ENCODE assay signal across 16 mouse cellular contexts in the genomic region with DNA sequence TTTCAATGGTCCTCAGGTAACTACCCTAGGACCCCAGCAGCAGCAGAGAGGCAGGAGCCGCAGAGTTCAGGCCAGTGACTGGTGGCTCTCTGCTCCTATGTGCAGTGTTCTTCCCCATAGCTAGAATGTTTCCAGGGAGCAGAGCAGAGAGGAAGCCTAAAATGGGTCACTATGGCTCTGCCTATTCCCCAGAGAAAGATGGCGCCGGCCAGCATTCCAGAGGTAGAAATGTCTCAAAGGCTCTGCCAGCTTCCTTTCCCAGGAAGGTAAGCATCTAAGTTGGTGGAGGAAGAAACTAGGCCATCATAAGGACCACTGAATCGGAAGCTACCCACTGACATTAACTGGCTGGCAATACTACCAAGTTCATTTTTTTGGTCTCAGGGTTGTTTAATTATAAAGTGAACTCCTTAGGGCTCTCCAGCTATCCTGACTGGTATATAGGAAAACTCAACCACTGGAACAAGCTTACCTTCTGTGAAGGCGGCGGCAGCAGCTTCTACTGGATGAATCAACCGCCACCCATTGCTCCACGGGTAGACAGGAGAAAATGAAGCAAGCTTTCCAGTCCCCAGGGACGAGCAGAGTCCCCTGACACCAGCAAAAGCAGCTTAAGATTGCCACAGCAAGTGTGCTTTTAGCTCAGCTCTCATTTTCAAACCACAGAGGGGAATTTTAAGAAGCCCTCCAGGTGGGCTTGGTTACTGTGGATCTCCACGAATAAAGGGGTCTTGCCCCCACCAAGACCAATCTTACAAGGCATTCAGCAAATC. TPM values are rescaled to one million over a fixed set of nuclear protein-coding genes. Genes with fewer than 3 reads are reported as not detected.
DNase-seq lines count a peak whose midpoint lies in the region; ATAC-seq lines count a peak whose summit lies in the region.
"Had no signal": no experiment of that assay in that cellular context is flagged by ENCODE, and none has a peak within 500 bp of the region (broad histone marks: within the 10 kb centered on the region; RNA-seq: fewer than 3 reads in every experiment).

No protein-coding gene starts in this region.

- H3K36me3 ChIP-seq in hindbrain, embryonic 13.5 days = no peaks in the 10 kb centered on the region
- no peaks in the 10 kb centered on the region for H3K36me3 ChIP-seq in hindbrain, embryonic 11.5 days (ENCODE audit: control insufficient read depth, insufficient read depth, low read length)
- H3K36me3 ChIP-seq in neural tube, embryonic 13.5 days = no peaks in the 10 kb centered on the region

- H3K4me1 ChIP-seq in hindbrain, embryonic 13.5 days (replicated peaks) = peaks cover 84% of the 10 kb centered on the region
- peaks cover 2% of the 10 kb centered on the region; the same call in 1 of the 2 replicates for H3K4me1 ChIP-seq in hindbrain, embryonic 11.5 days (replicated peaks; ENCODE audit: control insufficient read depth, insufficient read depth, low read length)
- H3K4me1 ChIP-seq in neural tube, embryonic 13.5 days (replicated peaks) = peaks cover 88% of the 10 kb centered on the region

- H3K27me3 ChIP-seq in hindbrain, embryonic 13.5 days = no peaks in the 10 kb centered on the region
- no peaks in the 10 kb centered on the region for H3K27me3 ChIP-seq in hindbrain, embryonic 11.5 days (ENCODE audit: control insufficient read depth, insufficient read depth, low read length)
- H3K27me3 ChIP-seq in neural tube, embryonic 13.5 days = no peaks in the 10 kb centered on the region

- H3K4me3 ChIP-seq in hindbrain, embryonic 13.5 days = no peak overlapping the region
- no peak overlapping the region for H3K4me3 ChIP-seq in hindbrain, embryonic 11.5 days (ENCODE audit: low read depth, low read length)
- H3K4me3 ChIP-seq in neural tube, embryonic 13.5 days = no peak overlapping the region

- no peak overlapping the region for H3K4me2 ChIP-seq in hindbrain, embryonic 13.5 days
- H3K4me2 ChIP-seq in hindbrain, embryonic 11.5 days (replicated peaks; ENCODE audit: low read depth, low read length) = no peak overlapping the region
- H3K4me2 ChIP-seq in neural tube, embryonic 13.5 days = no peak overlapping the region

- H3K9me3 ChIP-seq in hindbrain, embryonic 13.5 days = no peaks in the 10 kb centered on the region
- H3K9me3 ChIP-seq in hindbrain, embryonic 11.5 days (ENCODE audit: control insufficient read depth, low read length) = no peaks in the 10 kb centered on the region
- H3K9me3 ChIP-seq in neural tube, embryonic 13.5 days = no peaks in the 10 kb centered on the region
- H3K9me3 ChIP-seq: G1E had no signal

- H3K9ac ChIP-seq in hindbrain, embryonic 13.5 days = peak overlapping the region; percentile 39; the same call in 1 of the 2 replicates
- no peak overlapping the region for H3K9ac ChIP-seq in hindbrain, embryonic 11.5 days (ENCODE audit: low read depth, low read length)
- H3K9ac ChIP-seq in neural tube, embryonic 13.5 days = 0 out of 2 replicates have a peak overlapping the region, but pooled peaks have one; percentile 26

- ATAC-seq in hindbrain, embryonic 13.5 days (ENCODE audit: low FRiP score) = no peak
- ATAC-seq in hindbrain, embryonic 11.5 days (ENCODE audit: low FRiP score) = no peak
- no peak for ATAC-seq in neural tube, embryonic 13.5 days (ENCODE audit: low read depth)
- no peak for ATAC-seq in erythroblast, adult 5-6 weeks (replicated peaks; ENCODE audit: low FRiP score, poor library complexity, severe bottlenecking)

- peak; percentile 60 for DNase-seq in adrenal gland, postnatal 14 days
- no peak for DNase-seq in adrenal gland, adult 18-20 months (ENCODE audit: low spot score in 2 of 2)
- no peak for DNase-seq in hindbrain, embryonic 11.5 days (ENCODE audit: low spot score)
- DNase-seq in neural tube, embryonic 10.5 days (ENCODE audit: extremely low spot score, low spot score) = no peak
- DNase-seq in left cerebral cortex, adult 11 months (ENCODE audit: low spot score) = no peak
- DNase-seq: cerebellum, adult 8-10 months; embryo, embryonic 11 days; kidney, adult 2 months; left cerebral cortex, postnatal 4 days had no signal

- H3K27ac ChIP-seq in hindbrain, embryonic 13.5 days = 0 out of 2 replicates have a peak overlapping the region, but pooled peaks have one; percentile 8
- no peak overlapping the region for H3K27ac ChIP-seq in hindbrain, embryonic 11.5 days (ENCODE audit: low read depth, low read length)
- H3K27ac ChIP-seq in neural tube, embryonic 13.5 days (replicated peaks) = peak overlapping the region; percentile 9; the same call in 1 of the 2 replicates

- 83% methylated on average over 10 of the region's 10 CpGs for WGBS in hindbrain, embryonic 13.5 days
- 85% methylated on average over 10 of the region's 10 CpGs for WGBS in hindbrain, embryonic 11.5 days
- WGBS in neural tube, embryonic 13.5 days = 84% methylated on average over 10 of the region's 10 CpGs

RNA-seq across cellular contexts. Expression of a gene that starts 4.7 kb away (rescaled TPM):
- total RNA-seq in adrenal gland, postnatal 14 days (2021) = 109 and 114 TPM in 2 replicates
- total RNA-seq in adrenal gland, adult 18-20 months (2021) = 100 to 1,000 TPM; 111 to 113 TPM
- 66.3 and 66.4 TPM in 2 replicates for polyA plus RNA-seq in hindbrain, embryonic 13.5 days (2015; fragmentation: Nextera tagmentation; extraction: Ambion mirVana)
- polyA plus RNA-seq in hindbrain, embryonic 11.5 days (2014; fragmentation: Nextera tagmentation; extraction: Ambion mirVana) = 36.1 and 51.4 TPM in 2 replicates
- 50.3 and 61.8 TPM in 2 replicates for polyA plus RNA-seq in neural tube, embryonic 13.5 days (2015; fragmentation: Nextera tagmentation; extraction: Ambion mirVana)
- total RNA-seq in erythroblast, adult 5-6 weeks (2015; ENCODE audit: low replicate concordance) = 67.2 and 101 TPM in 2 replicates
- 13.8 and 14.2 TPM in 2 replicates for total RNA-seq in erythroblast, adult 5-6 weeks (2017; ENCODE audit: low replicate concordance)

RNA-seq across cellular contexts. Expression of a gene that starts 27.8 kb away (rescaled TPM):
- total RNA-seq in adrenal gland, postnatal 14 days (2021) = 11.7 and 15.5 TPM in 2 replicates
- 10 to 100 TPM in 1 of 2 experiments, 1 to 10 TPM in 1; 7.4 to 15.9 TPM for total RNA-seq in adrenal gland, adult 18-20 months (2021)
- 15.3 and 16.1 TPM in 2 replicates for polyA plus RNA-seq in hindbrain, embryonic 13.5 days (2015; fragmentation: Nextera tagmentation; extraction: Ambion mirVana)
- 9.5 and 11.4 TPM in 2 replicates for polyA plus RNA-seq in hindbrain, embryonic 11.5 days (2014; fragmentation: Nextera tagmentation; extraction: Ambion mirVana)
- 14.9 and 15.0 TPM in 2 replicates for polyA plus RNA-seq in neural tube, embryonic 13.5 days (2015; fragmentation: Nextera tagmentation; extraction: Ambion mirVana)
- 1.3 and 2.1 TPM in 2 replicates for total RNA-seq in erythroblast, adult 5-6 weeks (2015; ENCODE audit: low replicate concordance)
- total RNA-seq in erythroblast, adult 5-6 weeks (2017; ENCODE audit: low replicate concordance) = 0.70 and 3.2 TPM in 2 replicates

RNA-seq across cellular contexts. Expression of a gene that starts 30.0 kb away (rescaled TPM):
- total RNA-seq in adrenal gland, postnatal 14 days (2021) = not detected in 2 replicates
- not detected for total RNA-seq in adrenal gland, adult 18-20 months (2021)
- 0.09 TPM in 1 of 2 replicates, not detected in the other for polyA plus RNA-seq in hindbrain, embryonic 13.5 days (2015; fragmentation: Nextera tagmentation; extraction: Ambion mirVana)
- polyA plus RNA-seq in hindbrain, embryonic 11.5 days (2014; fragmentation: Nextera tagmentation; extraction: Ambion mirVana) = 0.12 TPM in 1 of 2 replicates, not detected in the other
- 0.14 TPM in 1 of 2 replicates, not detected in the other for polyA plus RNA-seq in neural tube, embryonic 13.5 days (2015; fragmentation: Nextera tagmentation; extraction: Ambion mirVana)
- total RNA-seq in erythroblast, adult 5-6 weeks (2015; ENCODE audit: low replicate concordance) = not detected in 2 replicates
- total RNA-seq in erythroblast, adult 5-6 weeks (2017; ENCODE audit: low replicate concordance) = not detected in 2 replicates
- total RNA-seq: G1E; layer of hippocampus, postnatal 14 days had no signal
- polyA plus RNA-seq: G1E; neural tube, embryonic 11.5 days; small intestine, adult 2 months had no signal
